Mouse (Mus musculus) retina, postnatal 7 days (tissue): ENCODE measurements at regions not wholly inside any gene's neighbourhood (a gene's known extent, or its start where the extent isn't known, plus 50 kb on each side); places are given as distances from the start of the nearest gene placed in this dataset.

Experiments
- DNase-seq: peaks from one replicate; pipeline ENCODE4 v3.0.0-alpha.2; 2012; ENCODE audit warnings: low read depth, low spot score

DNA sequence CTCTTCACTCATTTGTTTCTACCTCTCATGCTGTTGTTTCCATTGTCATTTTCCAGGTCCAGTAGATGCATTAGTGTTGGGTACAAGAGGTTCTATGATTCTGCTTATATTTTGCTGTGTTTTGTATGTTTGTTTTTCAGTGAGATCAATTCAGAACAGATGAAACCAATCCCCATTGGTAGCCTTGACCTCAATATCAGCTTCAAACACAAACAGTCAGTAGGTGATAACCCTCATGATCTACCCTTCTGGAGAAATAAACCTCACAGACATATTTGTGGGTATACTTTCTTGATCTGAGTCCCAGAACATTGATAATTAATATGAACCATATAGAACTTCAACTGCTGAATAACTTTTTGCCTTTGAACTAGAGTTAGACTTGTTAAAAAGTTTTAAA lies 969.3 kb upstream of the Lrrc6 start:
- no peak for DNase-seq

DNA sequence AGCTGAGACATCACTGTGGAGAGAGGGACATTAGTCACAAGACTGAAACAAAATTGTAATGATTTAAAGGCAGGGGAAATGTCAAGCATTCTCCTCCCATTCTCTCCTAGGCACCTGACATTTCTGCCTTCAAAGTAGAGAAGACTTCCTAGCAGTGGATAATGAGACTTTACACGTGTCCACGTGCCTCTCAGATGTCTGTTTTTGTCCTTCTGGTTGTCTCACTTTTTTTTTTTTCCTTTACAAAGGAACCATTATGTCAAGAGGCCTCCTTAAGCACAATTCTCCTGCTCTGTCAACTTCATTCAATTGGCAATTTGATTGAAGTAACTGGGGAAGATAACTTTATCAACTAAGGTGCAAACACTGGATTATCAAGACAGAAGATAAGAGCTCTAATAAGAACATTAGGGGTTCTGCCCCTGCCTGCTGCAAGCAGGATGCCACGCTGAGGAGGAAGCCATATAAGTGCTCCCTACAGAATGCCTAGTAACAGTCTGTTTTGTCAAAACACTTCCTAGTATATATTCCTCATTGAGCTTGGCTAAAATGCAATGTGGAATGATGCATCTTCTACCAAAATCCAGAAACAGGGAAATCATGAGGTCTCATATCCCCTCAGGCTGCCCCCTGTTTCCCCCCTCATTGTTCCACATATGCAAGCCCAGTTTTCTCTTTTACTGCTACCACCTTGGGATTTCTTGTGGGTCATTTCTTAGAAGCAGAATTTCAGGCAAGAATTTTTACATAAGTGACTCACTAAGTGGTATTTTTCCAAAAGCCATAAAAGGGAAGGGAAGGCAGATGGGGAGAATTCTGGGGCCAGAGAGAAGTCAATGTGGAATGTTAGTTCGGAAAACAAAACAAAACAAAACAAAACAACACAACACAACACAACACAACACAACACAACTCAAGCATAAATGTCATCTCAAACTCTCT lies 967.0 kb upstream of the Lrrc6 start:
- DNase-seq: no peak

DNA sequence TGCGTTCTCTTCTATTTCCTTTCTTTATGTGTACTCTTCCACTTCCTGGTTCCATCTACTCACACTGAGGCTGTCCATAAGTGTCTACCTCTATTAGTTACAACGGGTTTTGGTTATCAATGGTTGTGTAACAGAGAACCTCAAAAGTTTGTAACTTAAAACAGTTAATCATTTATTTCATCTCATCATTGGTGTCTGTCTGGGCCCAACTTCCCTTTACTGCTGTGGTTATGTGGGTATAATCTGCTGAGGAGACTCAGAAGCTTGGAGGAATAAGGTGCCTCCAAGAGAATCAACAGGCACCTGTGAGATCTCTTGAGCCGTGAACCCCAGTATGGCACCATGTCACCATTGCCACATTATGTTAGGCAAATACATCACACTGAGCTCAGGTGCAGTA lies 962.2 kb upstream of the Lrrc6 start:
- DNase-seq: no peak

DNA sequence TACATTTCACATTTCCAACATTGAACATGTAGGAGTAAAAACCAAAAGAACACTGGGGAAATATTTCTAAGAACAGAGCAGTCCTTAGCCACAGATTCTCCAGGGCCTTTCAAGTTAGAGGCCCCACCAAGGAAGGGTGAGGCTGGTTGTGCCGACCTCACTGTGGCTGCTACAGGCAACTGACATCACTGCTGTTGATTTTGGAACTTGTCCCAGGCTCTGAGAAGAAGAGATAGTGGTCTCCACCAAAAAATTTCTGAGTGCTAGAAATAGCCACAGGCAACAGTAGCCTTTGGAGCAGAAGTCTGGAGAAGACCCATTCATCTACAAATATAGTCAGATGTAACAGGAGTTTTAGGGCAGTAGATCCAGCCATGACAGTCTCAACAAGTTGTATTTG lies 959.7 kb upstream of the Lrrc6 start:
- DNase-seq: no peak

DNA sequence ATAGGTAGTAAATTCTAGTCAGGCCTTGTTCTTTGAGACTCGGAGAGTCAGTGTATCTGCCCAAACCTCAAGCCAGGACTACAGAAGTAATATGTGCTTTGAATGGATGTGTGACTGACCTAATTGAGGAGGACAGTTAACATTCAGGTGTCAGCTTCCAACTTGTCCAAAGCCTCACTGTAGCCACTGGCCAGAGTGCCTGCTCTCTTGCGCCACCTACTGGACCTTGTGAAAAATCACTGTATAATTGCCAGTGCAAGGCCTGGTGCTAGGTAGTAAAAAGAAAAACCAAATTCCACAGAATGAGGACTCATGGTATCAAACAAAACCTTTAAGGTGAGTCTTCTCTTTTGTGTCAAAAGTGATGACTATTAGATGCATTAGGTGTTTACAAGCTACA lies 933.6 kb upstream of the Lrrc6 start:
- DNase-seq: peak; percentile 64

DNA sequence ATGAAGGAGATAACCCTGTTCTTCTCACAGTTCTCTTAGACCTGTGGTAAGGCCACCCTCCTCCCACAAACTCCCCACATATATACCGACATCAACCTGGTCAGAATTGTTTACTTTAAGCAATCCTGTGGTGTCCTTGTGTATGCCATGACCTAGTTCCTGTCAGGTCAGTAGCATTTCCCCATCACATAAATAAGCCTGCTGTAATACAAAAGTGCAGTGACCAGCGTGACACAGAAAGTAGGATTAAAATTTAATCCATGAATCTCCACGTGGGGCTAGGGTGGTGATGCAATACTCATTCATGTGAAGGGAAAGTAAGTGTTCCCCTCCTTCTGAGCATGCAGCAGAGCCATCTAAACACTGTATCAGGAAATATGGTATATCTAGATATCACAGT lies 923.2 kb upstream of the Lrrc6 start:
- DNase-seq: peak; percentile 16

DNA sequence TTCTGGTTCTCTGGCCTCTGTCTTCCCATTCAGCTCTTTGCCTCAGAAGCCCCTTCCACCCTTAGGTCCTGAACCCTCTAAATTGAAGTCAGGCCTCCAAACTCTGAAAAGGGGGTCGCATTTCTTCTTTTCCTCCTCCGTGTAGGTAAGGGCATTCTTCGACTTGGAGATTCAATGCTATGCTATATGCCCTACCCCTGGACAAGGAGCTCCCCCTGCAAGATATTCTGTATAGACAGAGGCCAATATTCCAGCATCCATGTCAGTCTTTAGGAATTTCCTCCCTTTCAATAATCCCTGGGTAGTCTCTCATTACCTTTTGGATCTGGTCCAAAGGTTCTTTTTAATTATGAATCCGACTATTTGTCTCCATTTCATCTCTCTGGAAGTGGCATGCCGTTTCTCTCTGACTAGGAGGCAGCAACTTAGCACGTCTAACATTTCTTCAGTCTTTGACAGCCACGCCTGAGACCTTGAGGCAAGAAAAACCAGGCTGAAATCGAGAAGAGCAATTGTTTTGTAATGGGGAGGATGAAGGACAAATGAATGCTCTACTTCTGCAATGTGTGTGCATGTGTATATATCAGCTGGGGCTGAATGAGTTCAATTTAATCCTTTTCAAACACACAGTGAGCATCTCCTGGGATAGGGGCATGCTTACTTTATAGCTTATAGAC lies 921.7 kb upstream of the Lrrc6 start:
- no peak for DNase-seq

DNA sequence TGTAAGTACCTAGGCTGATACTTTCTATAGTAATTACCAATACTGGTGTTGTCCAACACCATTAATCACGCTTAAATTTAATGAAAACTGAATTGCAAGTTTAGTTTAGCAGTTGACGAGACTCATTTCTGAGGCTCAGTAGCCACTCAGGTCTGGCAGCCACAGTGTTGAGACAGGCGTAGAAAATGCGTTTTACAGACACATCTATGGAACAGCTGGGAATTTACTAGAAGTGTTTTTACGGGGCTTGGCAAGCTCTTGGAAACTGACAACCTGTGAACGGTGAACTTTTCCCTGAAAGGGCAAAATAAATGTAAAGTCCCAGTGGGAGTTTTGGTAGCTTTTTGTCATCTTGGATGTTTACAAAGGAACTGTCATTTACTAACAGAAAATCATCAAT lies 920.1 kb upstream of the Lrrc6 start:
- no peak for DNase-seq

DNA sequence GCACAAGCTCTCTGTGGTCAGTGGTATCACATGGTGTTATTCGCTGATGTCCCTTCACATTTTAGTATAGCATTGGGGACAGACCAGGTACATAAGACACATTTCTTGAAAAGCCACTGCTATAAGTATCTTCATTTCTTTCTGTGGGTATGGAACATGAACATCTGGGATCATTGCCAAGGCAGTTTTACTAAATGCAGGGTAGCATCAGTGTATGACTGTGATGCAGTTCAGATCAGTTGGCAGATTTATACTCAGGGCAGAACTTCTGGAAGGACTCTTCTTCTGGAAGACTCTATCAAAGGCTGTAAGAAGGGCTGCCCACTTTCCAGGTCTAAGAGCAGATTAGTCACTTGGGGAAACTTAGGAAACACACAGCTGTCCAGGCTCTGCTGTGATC lies 919.0 kb upstream of the Lrrc6 start:
- DNase-seq: no peak

DNA sequence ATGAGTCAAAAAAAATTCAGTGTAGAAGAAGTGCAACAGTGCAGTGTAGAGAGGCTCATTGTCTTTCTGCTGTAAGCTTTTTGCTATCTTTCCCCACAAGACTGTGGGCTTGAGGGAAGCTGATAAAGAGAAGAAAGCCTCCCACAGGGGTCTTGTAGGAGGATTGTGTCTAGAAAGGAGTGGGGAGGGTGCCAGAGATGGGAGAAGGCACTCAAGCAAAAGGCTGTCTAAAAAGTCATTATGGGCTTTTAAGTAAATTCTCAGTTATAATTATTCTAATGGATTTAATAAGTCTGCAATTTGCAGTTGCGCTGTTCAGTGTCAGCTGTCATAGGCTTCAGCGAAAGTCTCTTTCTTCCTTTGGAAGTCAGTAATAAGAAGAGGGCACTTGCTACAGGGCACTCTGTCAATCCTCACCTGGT lies 917.0 kb upstream of the Lrrc6 start:
- no peak for DNase-seq

DNA sequence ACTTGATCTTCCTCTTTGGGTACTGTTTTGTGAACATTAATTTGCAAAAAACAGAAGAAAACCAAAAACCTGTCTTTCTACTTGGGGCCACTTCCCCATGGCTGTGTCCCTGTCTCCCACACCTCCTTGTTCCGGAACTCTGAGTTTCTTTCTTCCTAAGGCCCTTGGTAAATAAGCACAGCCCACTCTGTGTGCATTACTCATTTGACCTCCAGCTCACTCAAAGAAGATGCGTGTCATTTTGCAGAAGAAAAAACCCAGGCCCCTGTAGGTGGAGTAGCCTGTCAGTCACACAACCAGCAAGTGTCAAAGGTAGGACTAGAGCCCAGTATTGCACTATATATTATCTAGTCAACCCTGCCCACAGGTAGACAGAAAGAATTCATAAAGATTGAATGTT lies 915.1 kb upstream of the Lrrc6 start:
- DNase-seq: no peak

DNA sequence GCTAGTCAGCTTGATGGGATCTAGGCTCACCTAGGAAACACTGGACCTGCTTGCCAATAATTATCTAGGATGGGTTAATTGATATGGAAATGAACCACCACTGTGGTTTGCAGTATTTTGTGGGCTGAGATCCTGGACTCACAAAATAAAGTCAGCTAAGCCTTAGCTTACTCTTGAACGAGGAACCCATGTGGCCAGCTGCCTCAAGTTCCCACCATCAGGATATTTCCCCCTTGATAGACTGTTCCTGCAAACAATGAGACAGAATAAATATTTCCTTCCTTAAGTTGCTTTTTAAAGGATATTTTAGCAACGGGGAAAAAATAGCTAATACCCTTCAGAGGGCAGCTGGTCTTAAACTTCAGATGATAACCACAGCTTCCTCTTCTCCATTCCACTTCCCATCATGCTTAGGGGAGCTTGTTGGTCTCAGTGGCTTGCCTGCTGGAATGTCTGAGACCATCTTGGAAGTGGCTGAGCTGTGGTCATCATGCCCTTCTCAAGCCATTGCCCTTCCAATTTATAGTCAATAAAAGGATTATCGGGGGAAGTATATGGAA lies 913.7 kb upstream of the Lrrc6 start:
- no peak for DNase-seq

DNA sequence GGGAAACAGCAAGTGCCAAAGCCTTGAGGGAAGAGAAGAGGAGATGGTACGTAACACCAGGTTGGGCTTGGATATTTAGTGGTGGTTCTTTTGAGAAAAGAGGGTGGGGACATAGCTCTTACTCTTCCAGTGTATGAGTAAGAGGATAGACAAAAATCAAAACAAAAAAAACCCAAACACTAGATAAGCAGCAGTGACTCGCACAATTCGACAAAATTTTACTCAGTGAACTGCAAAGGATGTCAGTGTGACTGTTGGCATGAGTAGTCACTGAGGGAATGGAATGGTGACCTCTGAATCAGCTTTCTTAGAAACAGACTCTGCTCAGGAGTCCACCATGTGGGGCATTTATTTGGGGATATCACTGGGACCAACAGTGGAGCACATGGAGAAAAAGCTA lies 912.9 kb upstream of the Lrrc6 start:
- no peak for DNase-seq

DNA sequence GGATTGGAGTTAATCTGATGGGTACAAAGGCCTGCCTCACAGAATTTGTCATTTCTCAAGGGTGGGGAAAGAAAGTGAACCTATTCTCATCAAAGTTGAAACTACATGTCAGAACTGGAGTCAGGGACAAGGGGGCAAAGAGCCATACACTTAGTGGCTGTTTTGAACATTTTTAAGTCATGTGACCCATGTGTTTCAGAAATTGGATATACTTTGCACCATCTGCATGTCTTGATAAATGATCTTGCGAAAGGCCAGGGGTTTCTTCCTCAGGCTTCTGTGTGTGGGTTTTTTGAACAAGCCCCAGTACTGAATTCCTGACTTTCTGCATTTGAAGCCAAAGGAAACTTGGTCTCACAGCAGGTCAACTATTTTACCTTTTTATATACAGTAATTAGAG lies 911.7 kb upstream of the Lrrc6 start:
- DNase-seq: no peak

DNA sequence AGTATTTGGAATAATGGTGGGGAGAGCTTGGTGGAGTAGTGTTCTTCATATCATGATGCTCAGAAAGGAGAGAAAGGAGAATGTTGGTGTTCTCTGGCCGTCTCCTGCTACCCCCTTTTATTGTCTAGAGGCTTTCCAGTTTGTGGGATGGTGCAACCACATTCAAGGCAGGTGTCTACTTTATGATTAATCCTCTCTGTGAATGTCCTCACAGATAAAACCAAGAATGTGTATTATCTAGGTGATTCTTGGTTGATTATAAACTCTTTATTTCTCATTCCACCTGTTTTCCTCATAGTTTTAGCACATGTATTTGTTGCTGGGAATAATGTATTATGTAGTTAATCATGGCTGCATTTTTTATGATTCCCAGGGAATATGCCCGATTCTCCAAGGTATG lies 910.9 kb upstream of the Lrrc6 start:
- DNase-seq: no peak

DNA sequence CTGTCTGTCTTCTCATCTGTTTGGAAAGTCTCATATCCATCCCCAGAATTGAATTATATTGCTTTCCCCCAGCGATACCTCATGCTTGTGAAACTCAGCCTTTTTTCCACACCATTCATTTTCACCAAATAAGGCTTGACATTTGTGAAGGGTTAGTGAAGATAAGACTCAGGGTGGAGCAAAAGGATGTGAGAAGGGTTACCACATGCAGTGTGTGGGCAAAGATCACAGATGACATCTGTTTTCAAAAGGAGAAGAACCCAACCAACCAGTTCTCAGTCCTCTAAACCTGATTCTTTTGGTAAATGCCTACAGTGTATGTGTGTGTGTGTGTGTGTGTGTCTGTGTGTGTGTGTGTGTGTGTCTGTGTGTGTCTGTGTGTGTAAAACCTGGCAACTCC lies 909.3 kb upstream of the Lrrc6 start:
- no peak for DNase-seq

DNA sequence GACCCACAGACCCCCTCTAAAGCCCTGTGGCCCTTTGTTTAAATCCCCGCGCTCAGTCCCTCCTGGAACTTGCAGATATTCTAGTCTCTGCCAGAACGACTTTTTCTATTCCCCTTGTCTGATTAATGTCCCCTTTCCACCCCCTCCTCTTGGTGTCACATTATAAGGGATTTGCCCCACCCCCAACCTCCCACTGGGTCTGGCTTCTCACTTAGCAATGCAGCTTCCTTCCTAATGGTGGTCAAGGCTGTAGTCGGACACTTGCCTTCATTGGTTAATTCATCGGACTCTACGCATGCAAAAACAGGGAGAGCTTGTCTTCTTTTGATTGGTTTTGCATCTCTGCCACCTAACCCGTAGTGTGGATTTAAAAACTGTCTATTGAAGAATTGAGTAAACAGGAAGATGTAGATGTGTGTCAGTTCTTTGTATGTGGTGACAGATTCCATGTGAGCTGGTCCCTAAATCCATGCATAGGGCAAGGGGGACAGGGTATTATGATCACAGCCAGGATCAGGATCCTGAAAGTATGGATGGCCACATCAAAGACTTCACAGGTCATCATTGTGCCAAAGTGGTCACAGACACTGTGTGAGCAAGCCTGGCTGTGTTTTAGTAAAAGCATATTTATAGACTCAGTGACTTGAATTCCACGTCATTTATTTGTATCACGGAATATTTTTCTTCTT lies 908.3 kb upstream of the Lrrc6 start:
- no peak for DNase-seq

DNA sequence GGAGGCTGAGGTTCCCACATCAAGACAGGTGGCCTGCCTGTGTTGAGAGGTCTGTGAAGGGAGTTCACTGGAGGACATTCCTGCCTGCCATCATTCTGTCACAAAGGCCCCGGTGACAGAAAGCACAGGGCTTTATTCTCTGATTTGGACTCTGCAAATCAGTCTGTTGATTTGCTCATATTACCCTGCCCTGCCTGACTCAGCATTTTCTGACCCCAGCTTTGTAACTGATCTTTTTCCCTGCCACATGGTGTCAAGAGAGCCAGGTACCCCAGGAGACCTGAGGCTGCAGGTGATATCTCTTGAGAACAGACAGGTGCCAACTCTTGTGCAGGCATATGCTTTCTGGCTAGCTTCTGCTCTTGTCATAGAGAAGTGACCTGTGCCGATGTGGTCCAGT lies 906.5 kb upstream of the Lrrc6 start:
- no peak for DNase-seq

DNA sequence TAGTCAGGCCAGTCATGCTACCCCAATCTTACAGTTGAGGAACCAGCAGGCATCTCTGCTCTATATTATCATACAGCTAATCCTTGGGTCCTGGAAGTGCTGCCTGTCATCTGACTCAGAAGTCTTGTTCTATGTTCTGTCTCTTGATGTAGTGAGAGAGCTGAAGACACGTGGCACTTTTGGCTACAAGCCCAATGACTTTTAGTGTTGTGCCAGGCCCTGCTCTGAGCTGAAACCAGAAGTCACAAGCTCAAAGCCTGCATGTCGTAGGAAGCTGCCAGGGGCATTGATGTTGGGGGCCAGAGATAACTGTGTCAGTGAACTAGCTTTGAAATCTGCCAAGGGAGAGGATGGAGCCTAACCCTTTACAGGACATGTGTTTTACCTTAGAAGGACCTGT lies 904.8 kb upstream of the Lrrc6 start:
- DNase-seq: no peak

DNA sequence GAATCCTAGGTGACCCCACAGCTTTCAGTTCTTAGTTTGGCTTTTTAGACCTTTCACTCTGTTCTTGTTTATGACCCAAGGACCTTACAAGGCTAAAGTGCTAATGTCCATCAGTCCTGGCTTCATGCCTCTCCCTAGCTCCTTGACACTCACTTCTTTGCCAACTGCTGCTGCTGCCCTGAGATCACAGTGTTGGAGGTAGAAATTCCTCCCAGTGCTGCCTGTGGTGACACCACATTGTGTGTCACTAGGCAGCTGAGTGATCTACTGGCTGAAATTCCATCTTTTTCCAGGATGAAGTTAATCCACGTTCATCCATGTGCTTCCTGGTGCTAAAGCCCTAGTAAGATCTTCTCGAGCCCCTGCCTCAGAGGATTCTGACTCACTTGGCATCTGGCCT lies 904.3 kb upstream of the Lrrc6 start:
- DNase-seq: no peak

DNA sequence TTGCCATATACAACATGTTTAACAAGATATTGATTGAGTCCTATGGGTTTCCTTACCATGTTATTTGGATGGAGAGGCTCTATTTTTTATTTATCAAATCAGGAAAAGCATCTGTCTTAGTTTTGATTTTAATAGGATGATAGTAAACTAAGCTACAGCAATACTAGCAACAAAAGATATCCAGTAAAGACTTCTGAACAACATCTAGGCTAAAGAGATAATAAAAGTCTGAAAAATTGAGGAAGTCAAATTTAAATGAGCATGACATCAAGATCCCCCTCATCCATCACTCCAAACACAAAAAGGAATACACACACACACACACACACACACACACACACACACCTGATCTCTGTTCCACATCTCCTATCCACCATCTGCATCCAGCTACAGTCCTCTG lies 901.6 kb upstream of the Lrrc6 start:
- DNase-seq: no peak

DNA sequence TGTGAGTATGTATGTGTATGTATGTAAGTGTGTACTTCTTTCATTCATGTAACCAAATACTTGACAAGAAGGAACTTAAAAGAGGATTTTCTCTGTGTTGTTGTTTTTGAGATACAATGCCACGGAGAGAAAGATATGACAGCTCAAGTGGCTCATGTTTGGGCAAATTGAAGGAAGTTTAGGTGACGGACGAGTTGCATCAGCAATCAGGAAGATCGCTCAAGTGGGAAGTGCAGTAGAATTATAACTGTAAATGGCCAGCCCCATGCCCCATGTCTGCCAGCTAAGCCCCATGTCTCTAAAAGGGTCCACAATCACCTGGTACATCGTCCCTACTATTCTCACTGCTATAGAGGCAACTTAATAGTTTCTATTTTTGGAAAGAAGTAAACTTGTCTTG lies 896.6 kb upstream of the Lrrc6 start:
- no peak for DNase-seq
